Mouse (Mus musculus): Measurements from ENCODE around the gene Ceacam9.

GRCm38 (mm10) chr7:16761005-16761481, 39.3 kb downstream of the Ceacam9 start:
- TF ChIP-seq CTCF (IDR thresholded peaks at IDR 0.05; ENCODE audit: low read depth, low read length) (no peak), GATA1 (IDR thresholded peaks at IDR 0.05; ENCODE audit: borderline replicate concordance, low read length) (no peak), POLR2AphosphoS5 (IDR thresholded peaks at IDR 0.05; ENCODE audit: insufficient replicate concordance, low read depth, low read length) (no peak), TAL1 (conservative IDR thresholded peaks at IDR 0.05; ENCODE audit: low read depth, low read length) (no peak)

Measured in G1E (cell line).